Mouse (Mus musculus) MEL (cell line): ENCODE results near the gene Il16. TPM values are rescaled to one million over a fixed set of nuclear protein-coding genes. Genes with fewer than 3 reads are reported as not detected.

Source experiments
- DNase-seq: peaks from one replicate; pipeline ENCODE4 v3.0.0; 2011; ENCODE audit warnings: low read depth, low spot score
- H3K27ac ChIP-seq: 2 replicates; pipeline ENCODE4 v1.5.1; 2012; ENCODE audit warnings: low read depth, mild to moderate bottlenecking, control low read depth, low read length, moderate library complexity; ENCODE audit not compliant: control insufficient read depth
- H3K27me3 ChIP-seq, 2 experiments: fragments of 150-350 bp in 1 of 2; sonication (generic) in 1 of 2; 2 replicates each; pipeline ENCODE4 v1.6.1; 2012; ENCODE audit warnings: low read length in 2 of 2, mild to moderate bottlenecking in 2 of 2, improper control_type of control experiment in 1 of 2, moderate library complexity in 1 of 2; ENCODE audit not compliant: insufficient read depth in 2 of 2, control insufficient read depth in 1 of 2
- H3K36me3 ChIP-seq, 2 experiments: 2 replicates each; pipeline ENCODE4 v1.6.1; 2012 to 2014; ENCODE audit warnings: low read length in 2 of 2, improper control_type of control experiment in 1 of 2, inconsistent platforms in 1 of 2, mild to moderate bottlenecking in 1 of 2; ENCODE audit not compliant: insufficient read depth in 2 of 2, control insufficient read depth in 1 of 2
- H3K4me1 ChIP-seq, 2 experiments: fragments of 150-350 bp in 1 of 2; sonication (generic) in 1 of 2; 2 replicates each; pipeline ENCODE4 v1.6.1; 2012; ENCODE audit warnings: low read length in 2 of 2, improper control_type of control experiment in 1 of 2, mild to moderate bottlenecking in 1 of 2; ENCODE audit not compliant: insufficient read depth in 2 of 2, control insufficient read depth in 1 of 2
- H3K4me3 ChIP-seq, 2 experiments: fragments of 150-350 bp in 1 of 2; sonication (generic) in 1 of 2; 2 replicates each; pipeline ENCODE4 v1.5.1; 2012; ENCODE audit warnings: low read depth in 2 of 2, low read length in 2 of 2, mild to moderate bottlenecking in 2 of 2, moderate library complexity in 2 of 2, control low read depth in 1 of 2, improper control_type of control experiment in 1 of 2; ENCODE audit not compliant: control insufficient read depth in 1 of 2, insufficient read depth in 1 of 2
- H3K79me2 ChIP-seq: 2 replicates; pipeline ENCODE4 v1.6.1; 2012; ENCODE audit warnings: mild to moderate bottlenecking, low read length, moderate library complexity; ENCODE audit not compliant: control insufficient read depth, poor library complexity, insufficient read depth
- H3K9ac ChIP-seq: 2 replicates; pipeline ENCODE4 v1.6.1; 2012; ENCODE audit warnings: low read depth, mild to moderate bottlenecking, control low read depth, low read length, moderate library complexity; ENCODE audit not compliant: control insufficient read depth, poor library complexity, severe bottlenecking
- H3K9me3 ChIP-seq: fragments of 150-350 bp; sonication (generic); replicated peaks from 2 replicates; pipeline ENCODE4 v1.6.1; 2012; ENCODE audit warnings: mild to moderate bottlenecking, low read length, improper control_type of control experiment, moderate library complexity; ENCODE audit not compliant: insufficient read depth
- CHD1 ChIP-seq: IDR thresholded peaks from 2 replicates; pipeline ENCODE4 v1.6.1; 2012; ENCODE audit warnings: low read depth, mild to moderate bottlenecking, inconsistent platforms, low read length, improper control_type of control experiment
- GATA1 ChIP-seq: IDR thresholded peaks from 2 replicates; pipeline ENCODE4 v1.6.1; 2011; ENCODE audit warnings: low read depth, low read length, improper control_type of control experiment
- JUND ChIP-seq: IDR thresholded peaks from 2 replicates; pipeline ENCODE4 v1.6.1; 2011; ENCODE audit warnings: low read depth, mild to moderate bottlenecking, improper control_type of control experiment, low read length
- KAT2A ChIP-seq: conservative IDR thresholded peaks from 2 replicates; pipeline ENCODE4 v1.6.1; 2012; ENCODE audit warnings: low read depth, low read length, improper control_type of control experiment, inconsistent platforms
- MEF2A ChIP-seq: IDR thresholded peaks from 2 replicates; pipeline ENCODE4 v1.6.1; 2014; ENCODE audit warnings: low read depth, mild to moderate bottlenecking, inconsistent platforms, low read length, improper control_type of control experiment; ENCODE audit not compliant: poor library complexity, insufficient replicate concordance, severe bottlenecking; ENCODE audit errors: extremely low read depth
- MXI1 ChIP-seq: IDR thresholded peaks from 2 replicates; pipeline ENCODE4 v1.6.1; 2011; ENCODE audit warnings: mild to moderate bottlenecking, low read depth, low read length, improper control_type of control experiment
- MYB ChIP-seq: IDR thresholded peaks from 2 replicates; pipeline ENCODE4 v1.6.1; 2011; ENCODE audit warnings: mild to moderate bottlenecking, low read depth, low read length, improper control_type of control experiment
- MYC ChIP-seq: IDR thresholded peaks from 2 replicates; pipeline ENCODE4 v1.6.1; 2011; ENCODE audit warnings: low read depth, mild to moderate bottlenecking, low read length, improper control_type of control experiment, moderate library complexity
- NELFE ChIP-seq: IDR thresholded peaks from 2 replicates; pipeline ENCODE4 v1.6.1; 2011; ENCODE audit warnings: low read depth, low read length, improper control_type of control experiment
- SIN3A ChIP-seq: IDR thresholded peaks from 2 replicates; pipeline ENCODE4 v1.6.1; 2012; ENCODE audit warnings: low read length, improper control_type of control experiment, inconsistent platforms
- SMC3 ChIP-seq: IDR thresholded peaks from 2 replicates; pipeline ENCODE4 v1.6.1; 2011; ENCODE audit warnings: low read depth, low read length, improper control_type of control experiment
- TBP ChIP-seq: IDR thresholded peaks from 2 replicates; pipeline ENCODE4 v1.8.0; 2011; ENCODE audit warnings: low read depth, low read length, improper control_type of control experiment
- TCF12 ChIP-seq: IDR thresholded peaks from 2 replicates; pipeline ENCODE4 v1.6.1; 2014; ENCODE audit warnings: low read depth, mild to moderate bottlenecking, inconsistent platforms, low read length, improper control_type of control experiment, moderate library complexity
- UBTF ChIP-seq: IDR thresholded peaks from 2 replicates; pipeline ENCODE4 v1.6.1; 2012; ENCODE audit warnings: low read depth, mild to moderate bottlenecking, inconsistent platforms, low read length, improper control_type of control experiment, moderate library complexity, borderline replicate concordance; ENCODE audit not compliant: insufficient read depth
- ZMIZ1 ChIP-seq: IDR thresholded peaks from 2 replicates; pipeline ENCODE4 v1.6.1; 2012; ENCODE audit warnings: low read depth, mild to moderate bottlenecking, inconsistent platforms, low read length, improper control_type of control experiment, moderate library complexity
- polyA plus RNA-seq, 2 experiments: library from polyadenylated mRNA; stranded (reverse) in 1 of 2; unstranded in 1 of 2; fragments of >175 nt in 1 of 2; fragments of >200 nt in 1 of 2; gene quantifications; 2 replicates each; pipeline versions ENCODE4 v1.2.1 to v1.2.4; 2012; ENCODE audit warnings: low replicate concordance in 2 of 2, low read depth in 1 of 2; ENCODE audit not compliant: insufficient read length in 2 of 2, insufficient read depth in 1 of 2, missing spikeins in 1 of 2
- total RNA-seq: library from RNA; depleted of rRNA; stranded (reverse); fragments of 300-350 nt; gene quantifications from 2 replicates; pipeline ENCODE4 v1.2.3, GENCODE M21; 2012

The Il16 gene
- total and polyA plus RNA-seq, 3 experiments, result 0.04 to 0.10 TPM; not detected in 1

GRCm38 (mm10) chr7:83626557-83627257, 118.8 kb downstream of the Il16 start:
- no peak overlapping the region for H3K4me3 ChIP-seq
- no peak for TF ChIP-seq NELFE
- no peak for TF ChIP-seq ZMIZ1
- TF ChIP-seq TBP, result no peak
- TF ChIP-seq GATA1, result no peak
- no peak for TF ChIP-seq MYB
- no peak for TF ChIP-seq MYC
- no peak for TF ChIP-seq MXI1
- TF ChIP-seq SIN3A, result no peak
- no peak for TF ChIP-seq MEF2A
- TF ChIP-seq KAT2A, result no peak
- no peak for TF ChIP-seq TCF12
- TF ChIP-seq JUND, result no peak
- no peak for TF ChIP-seq UBTF
- no peak for TF ChIP-seq SMC3
- no peak for TF ChIP-seq CHD1
- TF ChIP-seq, all 39 proteins: peak for 0
- Histone ChIP-seq H3K27ac (no peak overlapping the region), H3K36me3 (no peaks in the 10 kb centered on the region), H3K9me3 (no peaks in the 10 kb centered on the region), H3K79me2 (no peaks in the 10 kb centered on the region), H3K4me1 (no peaks in the 10 kb centered on the region), H3K27me3 (no peaks in the 10 kb centered on the region), H3K9ac (no peak overlapping the region)
- no peak for DNase-seq

GRCm38 (mm10) chr7:83624065-83624464, 121.5 kb downstream of the Il16 start:
- Histone ChIP-seq H3K27ac (no peak overlapping the region), H3K36me3 (no peaks in the 10 kb centered on the region)

More at GRCm38 (mm10) chr7:83624065-83624464, 121.5 kb downstream of the Il16 start:
- no peaks in the 10 kb centered on the region for H3K27me3 ChIP-seq
- no peak for TF ChIP-seq KAT2A
- no peak for TF ChIP-seq SIN3A
- TF ChIP-seq NELFE, result no peak
- no peak for TF ChIP-seq ZMIZ1
- no peak for TF ChIP-seq MEF2A
- TF ChIP-seq, all 39 proteins: peak for 0
- Histone ChIP-seq H3K79me2 (no peaks in the 10 kb centered on the region), H3K9me3 (no peaks in the 10 kb centered on the region), H3K9ac (no peak overlapping the region), H3K4me3 (no peak overlapping the region), H3K4me1 (no peaks in the 10 kb centered on the region)
- DNase-seq, result no peak
